Mouse (Mus musculus) heart, embryonic 10.5 days (tissue): ENCODE results near the gene D430041D05Rik. TPM values are rescaled to one million over a fixed set of nuclear protein-coding genes. Genes with fewer than 3 reads are reported as not detected.

Experiments
- DNase-seq: peaks from one replicate; pipeline ENCODE4 v3.0.0-alpha.2; 2017; ENCODE audit warnings: low spot score
- H3K27ac ChIP-seq: fragments of 300-500 bp; sonication (generic); 2 replicates; pipeline ENCODE4 v1.5.1; 2016; ENCODE audit warnings: mild to moderate bottlenecking
- H3K27me3 ChIP-seq: fragments of 300-500 bp; sonication (generic); 2 replicates; pipeline ENCODE4 v1.6.1; 2016; ENCODE audit warnings: mild to moderate bottlenecking; ENCODE audit not compliant: poor library complexity, insufficient read depth, severe bottlenecking
- H3K36me3 ChIP-seq: fragments of 300-500 bp; sonication (generic); 2 replicates; pipeline ENCODE4 v1.6.1; 2016; ENCODE audit warnings: mild to moderate bottlenecking, moderate library complexity
- H3K4me1 ChIP-seq: fragments of 300-500 bp; sonication (generic); 2 replicates; pipeline ENCODE4 v1.6.1; 2016; ENCODE audit warnings: mild to moderate bottlenecking
- H3K4me3 ChIP-seq: fragments of 300-500 bp; sonication (generic); 2 replicates; pipeline ENCODE4 v1.5.1; 2016; ENCODE audit warnings: mild to moderate bottlenecking, moderate library complexity
- H3K9me3 ChIP-seq: fragments of 300-500 bp; sonication (generic); 2 replicates; pipeline ENCODE4 v1.6.1; 2016; ENCODE audit warnings: mild to moderate bottlenecking, moderate library complexity
- WGBS: fragments of 180-500 bp; shearing (Covaris S2); methylation state at CpG from one replicate; pipeline ENCODE4 v1.1.7; 2016; 5-methylcytosine and 5-hydroxymethylcytosine counted together
- polyA plus RNA-seq: library from polyadenylated mRNA; unstranded; fragments of >200 nt; fragmentation: Nextera tagmentation; extraction: Ambion mirVana; gene quantifications from 2 replicates; pipeline ENCODE4 v1.2.1, GENCODE M21; 2016

The D430041D05Rik gene
- polyA plus RNA-seq, 1 experiment from 2014 or later: 0.11 TPM

DNA sequence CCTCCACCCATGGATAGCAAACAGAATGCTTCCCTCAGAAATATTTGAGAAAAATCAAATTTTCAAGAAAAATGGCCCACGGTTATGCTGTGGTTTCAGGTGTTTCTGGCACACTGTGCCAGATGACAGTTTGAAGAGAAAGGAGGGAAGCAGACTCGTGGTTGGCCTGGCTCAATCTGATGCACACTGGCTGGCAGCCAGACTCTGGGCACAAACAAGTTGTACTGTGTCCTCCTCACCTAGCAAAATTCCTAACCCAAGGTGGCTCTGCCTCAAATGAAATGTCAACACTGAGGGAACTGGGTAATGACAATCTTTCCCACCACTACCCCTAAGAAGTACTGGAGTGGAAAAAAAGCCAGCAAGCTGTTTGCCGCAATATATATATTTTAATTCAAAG, 15.3 kb upstream of the D430041D05Rik start:
- no peak for DNase-seq
- Histone ChIP-seq H3K4me1 (no peaks in the 10 kb centered on the region), H3K27ac (no peak overlapping the region), H3K4me3 (no peak overlapping the region), H3K36me3 (peaks cover 40% of the 10 kb centered on the region), H3K27me3 (no peaks in the 10 kb centered on the region), H3K9me3 (no peaks in the 10 kb centered on the region)
- 81% methylated on average over 3 of the region's 3 CpGs for WGBS

DNA sequence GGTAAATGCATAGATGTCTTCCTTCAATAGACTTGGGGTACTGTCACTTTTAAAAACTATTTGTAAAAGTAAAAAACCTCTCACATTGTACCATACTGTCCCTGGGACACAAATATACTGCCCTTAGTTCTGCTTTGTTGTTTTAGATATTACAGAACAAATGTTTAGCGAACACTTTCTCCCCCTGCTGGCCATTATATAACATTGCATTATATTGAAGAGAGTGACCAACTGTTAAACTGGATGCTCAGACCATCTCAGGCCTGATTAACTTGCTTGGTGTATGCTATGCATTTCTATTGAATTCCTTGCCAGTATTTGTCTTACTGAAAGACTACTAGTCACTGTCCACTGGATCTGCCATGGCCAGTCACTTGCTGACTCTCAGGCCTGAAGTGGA, 11.4 kb upstream of the D430041D05Rik start:
- Histone ChIP-seq H3K27me3 (no peaks in the 10 kb centered on the region), H3K4me1 (no peaks in the 10 kb centered on the region), H3K27ac (no peak overlapping the region), H3K36me3 (peaks cover 13% of the 10 kb centered on the region; the same call in 1 of the 2 replicates), H3K4me3 (no peak overlapping the region), H3K9me3 (no peaks in the 10 kb centered on the region)
- DNase-seq: no peak
- 14% methylated on average over 1 of the region's 1 CpGs for WGBS

DNA sequence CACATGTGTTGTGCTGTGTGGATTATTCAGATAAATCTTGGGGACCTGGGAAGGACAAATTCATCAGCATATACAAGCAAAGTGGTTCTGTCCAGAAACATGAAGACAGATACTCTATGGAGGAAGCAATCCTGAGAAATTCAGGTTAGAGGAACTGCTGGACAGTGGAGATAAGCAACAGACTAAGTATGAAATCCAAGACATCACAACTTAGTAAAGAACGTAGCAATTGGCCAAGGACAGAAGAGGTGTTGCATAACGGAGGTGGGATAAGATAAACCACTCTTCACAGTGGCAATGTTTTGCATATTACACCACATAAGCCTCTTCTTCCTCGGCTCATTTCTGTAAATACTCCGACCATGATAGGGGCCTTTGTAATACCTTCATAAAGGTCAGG, 10.0 kb upstream of the D430041D05Rik start:
- WGBS: 73% methylated on average over 4 of the region's 4 CpGs
- no peak overlapping the region for H3K4me3 ChIP-seq
- H3K36me3 ChIP-seq: peaks cover 10% of the 10 kb centered on the region; the same call in 1 of the 2 replicates
- no peak for DNase-seq
- H3K27ac ChIP-seq: no peak overlapping the region
- no peaks in the 10 kb centered on the region for H3K9me3 ChIP-seq
- H3K27me3 ChIP-seq: no peaks in the 10 kb centered on the region
- H3K4me1 ChIP-seq: no peaks in the 10 kb centered on the region

DNA sequence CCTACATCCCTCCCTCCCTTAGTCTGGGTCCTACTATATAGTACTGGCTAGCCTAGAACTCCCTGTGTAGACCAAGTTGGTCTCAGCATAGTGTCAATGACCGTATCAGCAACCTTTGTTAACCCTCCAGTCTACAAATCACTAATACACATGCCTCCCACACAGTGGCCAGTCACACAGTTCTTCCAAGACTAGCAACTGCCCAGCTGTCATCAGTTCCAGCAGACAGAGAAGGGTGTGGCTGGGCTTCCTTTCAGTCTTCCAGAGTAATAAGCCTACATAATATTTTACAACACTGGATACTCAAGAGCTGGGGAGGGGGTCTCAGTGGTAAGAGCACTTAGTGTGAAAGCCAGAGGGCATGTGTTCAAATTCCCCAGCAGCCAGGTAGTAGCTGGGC, 9.2 kb upstream of the D430041D05Rik start:
- 85% methylated on average over 1 of the region's 1 CpGs for WGBS
- H3K27ac ChIP-seq: no peak overlapping the region
- H3K9me3 ChIP-seq: no peaks in the 10 kb centered on the region
- H3K4me1 ChIP-seq: no peaks in the 10 kb centered on the region
- no peak overlapping the region for H3K4me3 ChIP-seq
- peaks cover 8% of the 10 kb centered on the region; the same call in 1 of the 2 replicates for H3K36me3 ChIP-seq
- DNase-seq: no peak
- H3K27me3 ChIP-seq: no peaks in the 10 kb centered on the region

DNA sequence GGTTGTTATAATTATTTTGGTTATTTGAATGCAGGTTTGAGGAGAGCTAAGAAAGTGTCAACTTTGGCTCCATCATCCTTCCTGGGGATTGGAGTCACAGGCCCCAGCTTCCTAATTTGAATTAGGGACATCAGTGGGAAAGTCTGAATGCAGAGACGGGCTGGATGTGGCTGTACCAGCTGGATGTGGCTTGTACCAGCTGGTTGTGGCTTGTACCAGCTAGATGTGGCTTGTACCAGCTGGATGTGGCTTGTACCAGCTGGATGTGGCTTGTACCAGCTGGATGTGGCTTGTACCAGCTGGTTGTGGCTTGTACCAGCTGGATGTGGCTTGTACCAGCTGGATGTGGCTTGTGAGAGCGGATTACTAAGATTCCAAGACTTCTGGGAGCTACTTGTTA, 8.6 kb upstream of the D430041D05Rik start:
- DNase-seq: no peak
- Histone ChIP-seq H3K4me1 (no peaks in the 10 kb centered on the region), H3K27me3 (0 out of 2 replicates have a peak, but pooled peaks cover 5% of the 10 kb centered on the region), H3K27ac (no peak overlapping the region), H3K4me3 (no peak overlapping the region), H3K9me3 (no peaks in the 10 kb centered on the region), H3K36me3 (peaks cover 4% of the 10 kb centered on the region; the same call in 1 of the 2 replicates)
- WGBS: 80% methylated on average over 2 of the region's 2 CpGs

DNA sequence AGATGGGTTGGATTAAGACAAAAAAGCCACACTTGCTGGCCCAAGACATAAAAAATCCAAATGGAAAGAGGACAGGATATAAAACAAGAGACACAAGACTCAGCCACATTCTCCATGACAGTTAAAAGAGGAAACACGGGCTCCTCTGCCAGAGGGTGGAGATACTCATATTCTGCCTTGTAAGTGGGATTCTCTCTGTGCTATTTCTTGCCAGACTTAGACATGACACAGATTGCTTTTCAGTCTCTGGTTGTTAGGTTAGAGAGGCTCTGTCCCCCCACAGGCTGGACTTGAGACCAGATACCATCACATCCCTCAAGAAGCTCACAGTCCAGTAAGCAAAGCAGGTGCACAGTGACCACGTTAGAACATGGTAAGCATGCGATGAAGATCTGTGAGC, 2.2 kb upstream of the D430041D05Rik start:
- Histone ChIP-seq H3K4me3 (no peak overlapping the region), H3K36me3 (no peaks in the 10 kb centered on the region), H3K27me3 (peaks cover 66% of the 10 kb centered on the region), H3K27ac (no peak overlapping the region), H3K9me3 (no peaks in the 10 kb centered on the region), H3K4me1 (peaks cover 10% of the 10 kb centered on the region)
- 77% methylated on average over 3 of the region's 3 CpGs for WGBS
- DNase-seq: no peak

DNA sequence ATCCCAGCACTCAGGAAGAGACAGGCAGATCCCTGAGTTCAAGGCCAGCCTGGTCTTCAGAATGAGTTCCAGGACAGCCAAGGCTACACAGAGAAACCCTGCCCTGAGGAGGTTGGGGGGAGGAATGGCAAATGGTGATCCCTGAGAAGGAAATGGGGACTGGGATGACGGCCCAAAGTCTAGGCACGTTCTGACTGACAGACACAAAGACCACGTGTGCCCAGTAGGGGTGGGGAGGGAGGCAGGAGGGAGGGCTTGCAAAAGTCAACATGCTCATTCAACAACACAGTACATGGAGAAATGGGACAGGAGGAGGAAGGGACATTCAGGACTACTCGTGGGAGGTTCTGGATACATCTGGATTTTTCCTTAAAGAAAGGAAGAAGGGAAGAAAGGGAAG, 1.7 kb upstream of the D430041D05Rik start:
- Histone ChIP-seq H3K9me3 (no peaks in the 10 kb centered on the region), H3K27ac (no peak overlapping the region), H3K27me3 (peaks cover 71% of the 10 kb centered on the region), H3K36me3 (no peaks in the 10 kb centered on the region), H3K4me1 (peaks cover 10% of the 10 kb centered on the region), H3K4me3 (no peak overlapping the region)
- DNase-seq: no peak
- 25% methylated on average over 4 of the region's 4 CpGs for WGBS

DNA sequence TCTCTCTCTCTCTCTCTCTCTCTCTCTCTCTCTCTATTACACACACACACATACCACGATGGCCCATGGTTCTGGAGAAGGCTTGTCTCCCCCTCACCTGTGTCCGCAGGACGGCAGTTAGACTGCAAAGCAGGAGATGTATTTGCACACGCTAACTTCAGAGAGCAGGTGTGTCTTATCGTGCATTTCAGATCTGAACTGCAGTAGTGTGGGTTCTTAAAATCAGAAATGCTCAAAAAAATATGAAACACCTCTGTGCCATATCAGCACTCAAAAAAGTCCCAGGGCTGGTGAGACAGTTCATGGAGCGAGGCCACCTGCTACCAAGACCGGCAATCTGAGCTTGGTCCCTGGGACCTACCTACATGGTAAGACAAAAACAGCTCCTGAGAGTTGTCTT, 993 bp upstream of the D430041D05Rik start:
- Histone ChIP-seq H3K27ac (no peak overlapping the region), H3K27me3 (peaks cover 78% of the 10 kb centered on the region), H3K4me1 (peaks cover 10% of the 10 kb centered on the region), H3K4me3 (no peak overlapping the region), H3K9me3 (no peaks in the 10 kb centered on the region), H3K36me3 (no peaks in the 10 kb centered on the region)
- DNase-seq: no peak
- 89% methylated on average over 7 of the region's 7 CpGs for WGBS

DNA sequence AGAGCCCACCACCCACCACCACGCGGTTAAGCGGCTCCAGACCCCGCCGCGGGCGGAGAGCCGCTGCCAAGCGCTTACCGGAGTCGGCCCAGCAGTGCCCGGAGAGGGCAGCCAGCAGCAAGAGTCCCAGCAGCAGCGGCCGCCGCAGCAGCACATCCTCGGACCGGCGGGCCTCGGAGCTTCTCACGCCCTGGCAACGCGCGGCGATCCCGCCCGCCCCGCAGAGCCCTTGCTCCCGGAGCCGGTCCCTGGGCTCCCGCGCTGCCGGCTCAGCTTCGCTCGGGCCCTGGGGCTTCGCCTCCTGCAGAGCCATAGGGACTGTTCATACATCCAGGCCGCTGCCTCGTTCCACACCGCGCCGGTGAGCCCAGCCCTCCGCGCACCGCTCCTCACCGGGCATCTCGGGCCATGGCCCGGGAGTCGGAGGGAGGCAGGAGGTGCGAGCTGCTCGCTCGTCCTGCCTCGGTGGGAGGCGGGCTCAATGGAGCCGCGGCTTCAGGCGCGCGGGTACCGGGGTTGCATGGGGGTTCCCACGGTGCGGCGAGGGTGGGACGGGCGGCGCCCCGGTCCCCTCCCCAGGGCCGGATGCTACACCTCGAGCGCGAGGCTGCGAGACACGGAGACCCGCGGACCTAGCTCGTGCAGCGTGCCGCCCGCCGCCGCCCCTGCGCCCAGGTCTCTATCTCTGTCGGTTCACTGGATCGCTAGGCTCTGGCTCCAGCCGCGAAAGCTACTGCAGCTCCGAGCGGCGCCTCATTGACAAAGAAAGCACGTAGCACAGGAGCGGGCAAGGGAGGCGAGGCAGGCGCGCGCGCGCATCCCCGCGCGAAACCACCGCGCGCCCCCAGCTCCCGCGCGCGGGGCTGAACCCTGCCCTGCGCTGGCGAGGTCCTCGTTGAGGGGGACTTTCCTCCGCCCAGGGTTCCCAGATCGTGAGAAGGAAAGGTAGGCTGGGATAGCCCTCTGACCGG, 677 bp downstream of the D430041D05Rik start:
- no peak for DNase-seq
- Histone ChIP-seq H3K36me3 (no peaks in the 10 kb centered on the region), H3K4me3 (peak overlapping the region; percentile 81), H3K27ac (peak overlapping the region; percentile 77), H3K4me1 (peaks cover 10% of the 10 kb centered on the region), H3K27me3 (peaks cover 89% of the 10 kb centered on the region), H3K9me3 (no peaks in the 10 kb centered on the region)
- under 1% methylated on average over 105 of the region's 111 CpGs for WGBS

DNA sequence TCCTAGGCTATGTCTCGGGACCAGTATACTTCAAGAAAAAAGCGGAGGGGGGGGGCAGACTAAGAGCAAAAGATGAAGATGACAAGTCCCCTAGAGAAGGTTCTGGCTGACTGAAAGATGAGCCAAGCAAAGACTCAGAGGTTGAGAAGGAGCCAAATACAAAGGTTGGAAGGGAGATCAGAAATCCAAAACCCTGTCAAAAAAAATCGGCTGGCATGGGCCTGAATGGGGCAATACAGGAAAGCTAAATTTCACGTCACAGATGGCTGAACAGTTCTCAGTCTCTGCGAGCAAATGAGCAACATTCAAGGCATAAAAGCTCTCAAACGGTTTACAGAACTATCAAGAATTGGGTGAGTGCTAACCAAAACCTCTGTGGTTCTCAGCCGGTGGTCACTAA, 2.5 kb downstream of the D430041D05Rik start:
- peaks cover 77% of the 10 kb centered on the region for H3K27me3 ChIP-seq

DNA sequence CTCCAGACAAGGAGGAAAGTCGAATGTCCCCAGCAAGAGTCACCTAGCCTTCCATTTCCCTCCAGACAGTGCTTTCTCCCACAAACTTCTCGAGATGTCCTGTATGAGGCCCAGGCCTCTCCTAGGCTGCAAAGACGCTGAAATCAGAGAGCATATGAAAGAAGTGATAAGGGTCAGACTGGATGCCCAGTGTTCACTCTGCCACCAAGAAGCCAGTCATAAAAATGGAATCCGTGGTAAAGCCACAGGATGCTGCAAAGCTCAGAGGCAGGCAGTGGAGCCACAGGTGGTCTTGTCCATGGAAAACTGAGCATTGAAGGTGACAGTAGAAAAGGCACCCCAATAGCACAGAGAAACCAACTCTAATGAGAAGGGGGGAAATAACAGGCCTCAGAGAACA, 2.9 kb downstream of the D430041D05Rik start:
- 66% methylated on average over 4 of the region's 4 CpGs for WGBS
- H3K4me1 ChIP-seq: peaks cover 10% of the 10 kb centered on the region
- H3K9me3 ChIP-seq: no peaks in the 10 kb centered on the region
- no peaks in the 10 kb centered on the region for H3K36me3 ChIP-seq
- H3K27ac ChIP-seq: no peak overlapping the region
- peaks cover 72% of the 10 kb centered on the region for H3K27me3 ChIP-seq
- no peak for DNase-seq
- no peak overlapping the region for H3K4me3 ChIP-seq

More for the DNA sequence above, 2.5 kb downstream of the D430041D05Rik start:
- Histone ChIP-seq H3K9me3 (no peaks in the 10 kb centered on the region), H3K27ac (no peak overlapping the region), H3K4me1 (peaks cover 10% of the 10 kb centered on the region), H3K36me3 (no peaks in the 10 kb centered on the region), H3K4me3 (no peak overlapping the region)
- WGBS: 80% methylated on average over 7 of the region's 7 CpGs
- DNase-seq: no peak

DNA sequence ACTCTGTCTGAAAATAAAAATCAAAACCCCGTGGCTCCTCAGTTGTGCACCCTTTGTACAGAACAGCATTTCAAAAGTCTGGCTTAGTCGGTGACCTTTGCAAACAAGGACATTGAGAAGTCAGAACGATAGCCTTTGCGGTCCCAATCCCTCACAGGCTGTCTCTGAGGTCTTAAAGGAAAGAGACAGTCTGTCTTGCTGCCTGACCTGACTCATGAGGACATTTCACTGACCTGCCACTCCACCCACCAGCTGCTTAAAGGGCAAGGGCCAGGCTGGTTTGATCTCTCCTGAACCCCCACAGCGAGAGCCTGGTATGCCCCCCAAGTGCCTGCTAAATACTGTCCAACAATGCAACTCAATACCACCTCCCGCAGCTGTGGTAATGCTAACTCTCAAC, 6.8 kb downstream of the D430041D05Rik start:
- no peaks in the 10 kb centered on the region for H3K4me1 ChIP-seq
- no peak for DNase-seq
- no peak overlapping the region for H3K27ac ChIP-seq
- H3K27me3 ChIP-seq: peaks cover 34% of the 10 kb centered on the region
- no peaks in the 10 kb centered on the region for H3K36me3 ChIP-seq
- H3K4me3 ChIP-seq: no peak overlapping the region
- 88% methylated on average over 6 of the region's 6 CpGs for WGBS
- no peaks in the 10 kb centered on the region for H3K9me3 ChIP-seq

DNA sequence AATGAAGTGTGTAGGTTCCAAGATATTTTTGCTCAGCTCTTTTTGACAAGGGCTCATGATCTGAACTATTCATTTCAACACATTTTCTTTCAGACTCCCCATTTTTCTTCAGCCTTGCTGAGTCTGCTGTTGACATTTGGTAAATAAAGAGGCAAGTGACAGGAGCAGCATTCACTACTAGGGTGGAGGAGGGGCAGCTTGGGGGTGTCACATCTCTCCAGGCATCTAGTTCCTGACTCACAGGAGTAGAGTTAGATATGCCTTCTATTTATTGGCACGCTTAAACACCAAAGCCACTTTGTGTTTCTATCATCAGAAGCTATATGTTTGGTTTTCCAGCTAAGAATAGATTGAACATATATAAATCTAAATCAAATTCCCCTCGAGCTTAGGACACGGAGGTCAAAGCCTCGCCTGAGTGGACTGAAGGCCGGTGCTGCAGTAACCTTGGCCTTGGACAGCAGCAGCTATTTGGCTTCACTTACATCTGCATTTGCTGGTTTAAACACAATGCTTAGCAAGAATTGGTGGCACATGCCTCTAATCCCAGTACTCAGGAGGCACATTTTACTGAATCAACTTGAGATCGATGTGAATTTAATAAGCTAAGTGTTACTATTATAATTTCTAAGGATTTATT, 12.0 kb downstream of the D430041D05Rik start:
- Histone ChIP-seq H3K4me3 (no peak overlapping the region), H3K9me3 (no peaks in the 10 kb centered on the region), H3K36me3 (no peaks in the 10 kb centered on the region), H3K27me3 (no peaks in the 10 kb centered on the region), H3K27ac (no peak overlapping the region), H3K4me1 (no peaks in the 10 kb centered on the region)
- no peak for DNase-seq
- WGBS: 84% methylated on average over 6 of the region's 6 CpGs
